Mouse (Mus musculus): ENCODE measurements around the gene Madd. TPM values are rescaled to one million over a fixed set of nuclear protein-coding genes. Genes with fewer than 3 reads are reported as not detected.
A peak's percentile ranks its signal among the peaks of the same experiment; 100 is the strongest.

Gene Madd
- total RNA-seq (2021) = 10 to 100 TPM; 27.4 to 31.8 TPM
- long read RNA-seq, experiment 1, partial matches to known transcripts = 0 of 3 reads
- long read RNA-seq, experiment 1, other reads (novel, unspliced or antisense) = 3 of 3 reads
- long read RNA-seq, experiment 2, partial matches to known transcripts = 7 of 20 reads
- long read RNA-seq, experiment 2, other reads (novel, unspliced or antisense) = 12 of 20 reads

- no peak for DNase-seq (ENCODE audit: low spot score in 2 of 2)
Measured at GRCm38 (mm10) chr2:91183711-91184405, at the start of gene Madd. TSS of gene Madd (minus strand) at chr2:91183837.

GRCm38 (mm10) chr2:91229735-91230134, 46.1 kb upstream of the Madd start:
- no peak for DNase-seq (ENCODE audit: low spot score in 2 of 2)

DNA sequence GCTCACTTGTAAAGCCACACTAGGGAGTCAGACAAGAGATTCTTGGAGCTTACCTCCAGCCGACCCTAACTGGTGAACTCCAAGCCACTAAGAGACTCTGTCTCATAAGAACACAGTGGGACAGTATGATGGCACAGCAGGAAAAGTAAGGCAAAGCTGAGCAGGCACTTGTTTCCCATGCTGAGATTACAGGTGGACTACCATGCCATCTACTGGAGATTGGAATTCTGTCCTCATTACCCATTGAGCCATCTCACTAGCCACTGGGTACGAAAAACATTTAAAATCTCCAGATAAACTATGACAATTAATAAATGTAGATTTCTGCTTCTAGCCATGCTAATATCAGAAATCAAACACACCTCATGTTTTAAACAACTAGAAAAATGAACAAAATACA, 40.0 kb upstream of the Madd start:
- no peak for DNase-seq (ENCODE audit: low spot score in 2 of 2)

DNA sequence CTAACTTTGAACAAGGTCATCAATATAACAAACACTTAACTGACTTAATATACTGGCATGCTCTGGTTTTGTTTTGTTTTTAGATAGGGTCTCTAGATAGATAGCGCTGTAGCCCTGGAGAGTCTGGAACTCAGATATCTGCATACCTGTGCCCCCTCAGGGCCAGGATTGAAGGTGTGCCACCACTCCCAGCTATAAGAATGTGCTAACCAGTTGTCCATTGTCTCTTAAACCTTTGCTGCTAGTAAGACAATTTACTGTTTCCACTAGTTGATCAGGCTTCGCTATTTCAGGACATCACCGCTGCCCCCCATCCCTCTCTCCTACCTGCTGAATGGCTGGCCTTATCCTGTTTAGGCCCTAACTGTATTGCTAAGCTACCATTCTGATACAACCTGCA, 36.9 kb upstream of the Madd start:
- no peak for DNase-seq (ENCODE audit: low spot score in 2 of 2)

DNA sequence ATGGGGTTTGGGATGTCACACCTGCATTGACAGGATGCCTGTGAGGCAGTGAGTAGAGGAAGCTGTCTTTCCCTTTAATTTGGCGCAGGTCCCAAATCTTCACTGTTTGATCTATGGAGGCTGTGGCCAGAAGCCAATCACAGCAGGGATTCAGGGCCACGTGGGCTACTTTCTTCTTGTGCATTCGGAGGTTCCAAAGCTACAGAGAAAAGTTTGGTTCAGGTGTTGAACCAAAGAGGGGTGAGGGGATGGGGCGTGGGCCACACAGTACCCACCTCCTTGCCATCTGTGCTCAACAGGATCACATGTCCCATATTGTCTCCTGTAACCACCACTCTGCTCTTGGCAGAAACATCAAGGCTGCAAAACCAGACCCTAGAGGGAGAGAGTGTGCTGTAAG, 33.4 kb upstream of the Madd start:
- DNase-seq (ENCODE audit: low spot score in 2 of 2) = no peak

GRCm38 (mm10) chr2:91213311-91213710, 29.7 kb upstream of the Madd start:
- no peak for DNase-seq (ENCODE audit: low spot score in 2 of 2)

- no peak for DNase-seq (ENCODE audit: low spot score in 2 of 2)
Measured at GRCm38 (mm10) chr2:91206254-91206775, 22.7 kb upstream of the Madd start.

- DNase-seq (ENCODE audit: low spot score in 2 of 2) = no peak
Measured at GRCm38 (mm10) chr2:91202972-91203656, 19.5 kb upstream of the Madd start.

DNA sequence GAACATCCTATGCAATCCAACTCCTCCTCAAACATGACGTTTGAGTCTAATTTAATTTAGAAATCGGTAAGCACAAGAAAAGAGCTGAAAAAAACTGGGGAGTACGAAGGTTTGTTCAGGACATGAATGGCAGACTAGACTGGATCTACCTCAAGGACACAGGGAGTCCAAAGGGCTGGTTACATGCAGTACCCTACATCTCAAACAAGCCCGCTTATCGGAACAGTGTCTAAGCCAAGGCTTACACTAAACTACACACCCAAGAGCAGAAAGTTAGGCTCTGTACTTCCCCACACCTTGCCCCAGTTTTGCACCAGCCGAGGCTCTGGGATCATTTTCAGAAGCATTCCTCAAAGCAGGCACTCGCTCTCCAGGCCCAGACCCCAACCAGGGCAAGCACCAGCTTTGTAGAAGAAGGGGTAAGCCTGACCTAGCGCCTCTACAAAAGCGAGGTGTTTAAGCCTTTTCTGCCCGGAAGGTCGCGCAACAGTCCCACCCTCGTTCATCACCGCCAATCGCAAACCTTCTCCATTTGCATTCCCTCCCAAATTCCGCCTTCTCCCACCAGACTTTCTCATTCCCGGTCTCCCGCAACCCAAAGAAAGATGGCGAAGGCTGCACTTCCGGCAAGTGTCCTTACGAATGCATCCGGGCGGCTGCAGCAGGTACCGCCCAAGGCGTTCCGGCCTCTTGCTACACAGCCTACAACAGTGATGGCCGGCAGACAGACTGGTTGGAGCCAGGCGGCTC, 18.8 kb upstream of the Madd start, which contains the start of the genes Nr1h3 and Acp2:
Gene Nr1h3, minus strand, starts transcription at position 613 of the 750 bp plus-strand sequence.
Gene Acp2, plus strand, starts transcription at position 664 of the 750 bp plus-strand sequence.
- peak; percentile 87 to 91 for DNase-seq (ENCODE audit: low spot score in 2 of 2)

DNA sequence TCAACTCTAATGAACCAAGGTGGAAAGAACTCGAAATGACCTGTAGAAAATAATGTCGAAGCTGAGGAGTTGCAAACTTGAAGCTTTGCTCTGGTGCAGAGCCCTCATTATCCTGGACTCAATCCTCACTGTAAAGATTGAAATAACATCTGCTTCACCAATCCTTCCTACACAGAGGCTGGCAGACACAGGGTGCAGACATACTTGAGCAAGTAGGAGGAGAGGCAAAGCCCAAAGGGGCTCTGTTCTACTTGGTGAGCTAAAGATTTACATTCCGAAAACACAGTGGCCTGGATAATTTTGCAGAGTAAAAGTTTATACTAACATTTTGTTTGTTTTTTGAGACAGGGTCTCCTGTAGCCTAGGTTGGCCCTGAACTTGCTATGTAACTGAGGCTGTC, 15.3 kb upstream of the Madd start:
- DNase-seq (ENCODE audit: low spot score in 2 of 2) = no peak

DNA sequence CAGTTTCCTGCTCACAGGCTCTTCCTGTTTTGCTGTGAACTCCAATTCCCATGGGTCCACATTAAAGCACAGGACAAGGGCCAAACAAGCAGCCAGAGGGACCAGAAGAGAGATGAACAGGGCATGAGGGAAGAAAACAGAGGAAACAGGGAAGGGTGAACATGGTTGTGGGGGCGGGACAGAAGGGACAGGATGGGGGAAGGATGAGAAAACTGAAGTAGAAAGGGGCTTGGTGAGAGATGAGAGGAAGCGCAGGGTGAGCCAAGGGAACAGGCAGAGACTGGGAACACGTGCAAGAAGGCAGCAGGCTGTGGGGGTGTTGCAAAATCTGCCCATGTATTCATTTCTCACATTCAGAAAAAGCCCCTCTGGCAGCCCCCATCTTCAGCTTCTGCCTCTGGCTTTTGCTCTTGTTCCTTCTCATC, 13.0 kb upstream of the Madd start:
- no peak for DNase-seq (ENCODE audit: low spot score in 2 of 2)

GRCm38 (mm10) chr2:91194624-91195332, 11.1 kb upstream of the Madd start:
- peak; percentile 45 to 66 for DNase-seq (ENCODE audit: low spot score in 2 of 2)

- DNase-seq (ENCODE audit: low spot score in 2 of 2) = no peak
Measured at GRCm38 (mm10) chr2:91190501-91190900, 6.9 kb upstream of the Madd start.

- no peak for DNase-seq (ENCODE audit: low spot score in 2 of 2)
Measured at GRCm38 (mm10) chr2:91187431-91187830, 3.8 kb upstream of the Madd start.

- DNase-seq (ENCODE audit: low spot score in 2 of 2) = no peak
Measured at GRCm38 (mm10) chr2:91186208-91186607, 2.6 kb upstream of the Madd start.

- DNase-seq (ENCODE audit: low spot score in 2 of 2) = peak; percentile 72 to 89
Measured at GRCm38 (mm10) chr2:91183148-91183513, 506 bp downstream of the Madd start.

- peak in 1 of 2 experiments; percentile 57 for DNase-seq (ENCODE audit: low spot score in 2 of 2)
Measured at GRCm38 (mm10) chr2:91182405-91183147, 1.1 kb downstream of the Madd start.

DNA sequence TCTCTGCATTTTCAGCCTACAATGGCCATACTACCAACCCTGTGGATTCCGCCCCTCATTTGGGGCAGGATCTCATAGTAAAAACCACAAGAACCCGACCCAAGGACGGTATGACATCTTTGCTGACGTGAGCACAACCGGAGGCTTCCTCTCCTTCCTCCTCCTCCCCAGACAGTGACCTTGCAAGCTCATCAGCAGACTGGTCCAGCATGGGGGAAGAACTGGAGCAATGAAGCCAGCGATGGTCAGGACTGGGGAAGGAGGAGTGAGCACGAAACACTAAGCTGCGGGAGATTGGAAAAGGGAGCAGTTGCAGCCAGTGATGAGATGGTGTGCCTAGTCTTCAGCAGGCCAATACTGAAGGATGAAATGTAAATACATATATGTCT, 1.6 kb downstream of the Madd start:
- no peak for DNase-seq (ENCODE audit: low spot score in 2 of 2)

DNA sequence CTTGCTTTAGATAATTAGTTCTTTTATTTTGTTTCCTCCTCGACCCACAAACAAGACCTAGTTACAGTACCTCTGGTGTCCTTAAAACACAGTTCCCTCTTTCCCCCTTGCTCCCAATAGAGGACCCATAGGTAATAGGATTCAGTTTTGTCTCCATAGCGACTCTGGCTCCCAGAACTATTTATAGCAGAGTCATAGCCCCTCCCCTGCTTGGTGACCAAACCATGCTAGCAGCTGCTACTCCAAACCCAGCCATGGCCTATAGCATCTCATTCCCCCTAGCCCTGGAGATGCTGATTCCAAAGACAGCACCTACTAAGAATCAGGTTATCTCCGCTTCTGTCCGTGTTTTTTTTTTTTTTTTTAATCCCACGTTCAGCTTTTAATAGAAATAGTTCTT, 2.9 kb downstream of the Madd start:
- no peak for DNase-seq (ENCODE audit: low spot score in 2 of 2)

DNA sequence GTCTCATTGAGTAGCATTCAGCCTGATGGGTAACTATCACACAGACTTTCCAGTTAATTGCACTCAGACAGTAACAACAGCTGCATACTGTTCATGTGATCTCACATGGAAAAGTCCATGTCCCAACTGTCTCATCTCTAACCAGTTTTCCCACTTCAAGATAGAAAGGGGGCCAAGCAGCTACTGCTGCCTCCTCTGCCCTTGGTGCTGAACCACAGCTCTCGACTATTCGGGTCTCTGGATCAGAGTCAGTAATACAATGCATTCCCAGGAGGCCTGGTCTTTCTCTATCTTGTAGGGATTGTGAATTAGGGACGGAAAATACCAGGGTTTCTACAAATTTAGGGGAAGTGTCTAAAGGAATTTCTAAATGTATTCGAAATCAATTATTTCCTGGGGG, 3.8 kb downstream of the Madd start:
- DNase-seq (ENCODE audit: low spot score in 2 of 2) = no peak

Data from adrenal gland, postnatal 4 days (tissue).